In genomic region chr2:153131019-153131418, GRCm38 (mm10) we compare ENCODE assay signal across 9 mouse cellular contexts. TPM values are rescaled to one million over a fixed set of nuclear protein-coding genes. Genes with fewer than 3 reads are reported as not detected.
DNase-seq lines count a peak whose midpoint lies in the region; ATAC-seq and TF ChIP-seq lines count a peak whose summit lies in the region.
"Had no signal": no experiment of that assay in that cellular context is flagged by ENCODE, and none has a peak within 500 bp of the region (broad histone marks: within the 10 kb centered on the region; RNA-seq: fewer than 3 reads in every experiment).

No protein-coding gene starts in this region.

- peak; percentile 28 for DNase-seq in CD4-positive, CD25-positive, alpha-beta regulatory T cell, adult 2 months (ENCODE audit: low read depth, low spot score)
- no peak for DNase-seq in left cerebral cortex, adult 2 months (ENCODE audit: extremely low spot score in 1 of 2, low spot score in 2 of 2)
- no peak for DNase-seq in left cerebral cortex, postnatal 25 days (ENCODE audit: low spot score in 2 of 2)
- DNase-seq in yolk sac, embryonic 10.5 days (ENCODE audit: low spot score): no peak

- H3K27me3 ChIP-seq in forebrain, embryonic 16.5 days (replicated peaks; ENCODE audit: control insufficient read depth, insufficient read depth, low read length): no peaks in the 10 kb centered on the region
- H3K27me3 ChIP-seq: lung, embryonic 15.5 days had no signal

- peak; percentile 40 for TF ChIP-seq CTCF in left cerebral cortex, adult 2 months (IDR thresholded peaks at IDR 0.05)
- TF ChIP-seq CTCF in bone marrow macrophage, adult 2 months (IDR thresholded peaks at IDR 0.05; ENCODE audit: low read depth, low read length): peak; percentile 69

- no peak overlapping the region for H3K4me2 ChIP-seq in forebrain, embryonic 16.5 days (ENCODE audit: low read length)
- H3K4me2 ChIP-seq: lung, embryonic 15.5 days had no signal

- H3K4me3 ChIP-seq in left cerebral cortex, adult 2 months: no peak overlapping the region
- no peak overlapping the region for H3K4me3 ChIP-seq in bone marrow macrophage, adult 2 months (ENCODE audit: insufficient read depth, low read length)
- H3K4me3 ChIP-seq in forebrain, embryonic 16.5 days (replicated peaks; ENCODE audit: low read length): no peak overlapping the region
- H3K4me3 ChIP-seq: lung, embryonic 15.5 days had no signal

- no peak overlapping the region for H3K27ac ChIP-seq in left cerebral cortex, adult 2 months
- H3K27ac ChIP-seq in bone marrow macrophage, adult 2 months (ENCODE audit: insufficient read depth, low read depth, low read length): no peak overlapping the region
- H3K27ac ChIP-seq in forebrain, embryonic 16.5 days (ENCODE audit: low read length): no peak overlapping the region
- H3K27ac ChIP-seq: lung, embryonic 15.5 days had no signal

- no peaks in the 10 kb centered on the region for H3K9me3 ChIP-seq in forebrain, embryonic 16.5 days (ENCODE audit: control insufficient read depth, low read length)
- H3K9me3 ChIP-seq: lung, embryonic 15.5 days had no signal

- no peaks in the 10 kb centered on the region for H3K4me1 ChIP-seq in bone marrow macrophage, adult 2 months (ENCODE audit: control insufficient read depth, insufficient read depth, low read length)
- no peaks in the 10 kb centered on the region for H3K4me1 ChIP-seq in forebrain, embryonic 16.5 days (replicated peaks; ENCODE audit: control insufficient read depth, insufficient read depth, low read length)
- H3K4me1 ChIP-seq: lung, embryonic 15.5 days had no signal

- no peaks in the 10 kb centered on the region for H3K36me3 ChIP-seq in forebrain, embryonic 16.5 days (ENCODE audit: control insufficient read depth, insufficient read depth)
- H3K36me3 ChIP-seq: lung, embryonic 15.5 days had no signal

- no peak for ATAC-seq in CD4-positive, CD25-positive, alpha-beta regulatory T cell, adult 4 months
- 0 out of 2 replicates have a peak, but pooled peaks have one; percentile 38 for ATAC-seq in megakaryocyte, adult 5-6 weeks (ENCODE audit: poor library complexity, severe bottlenecking)
- ATAC-seq in forebrain, embryonic 16.5 days: no peak

- 21% methylated on average over 6 of the region's 6 CpGs for WGBS in forebrain, embryonic 16.5 days

- H3K9ac ChIP-seq in forebrain, embryonic 16.5 days (replicated peaks; ENCODE audit: low read depth, low read length): no peak overlapping the region
- H3K9ac ChIP-seq: lung, embryonic 15.5 days had no signal

- intact Hi-C loops in left cerebral cortex, adult 2 months (cut with DNase I): no loop called here
- intact Hi-C loops in left cerebral cortex, postnatal 25 days (cut with DNase I): no loop called here

- TF ChIP-seq POLR2A in bone marrow macrophage, adult 2 months (IDR thresholded peaks at IDR 0.05; ENCODE audit: borderline replicate concordance, low read depth, low read length): no peak

RNA-seq across cellular contexts. Expression of gene Hck, which starts 22.8 kb away (rescaled TPM):
- under 1 TPM; 0.61 to 0.67 TPM for polyA plus RNA-seq in CD4-positive, CD25-positive, alpha-beta regulatory T cell, adult 4 months (2017; shearing (Covaris generic))
- total RNA-seq in left cerebral cortex, adult 2 months (2021): 1 to 10 TPM; 2.0 to 2.1 TPM
- total RNA-seq in left cerebral cortex, postnatal 25 days (2021): 1 to 10 TPM; 2.1 to 2.5 TPM
- 128 and 146 TPM in 2 replicates for polyA plus RNA-seq in bone marrow macrophage, adult 2 months (2012; ENCODE audit: insufficient read depth, insufficient read length, missing spikeins)
- total RNA-seq in megakaryocyte, adult 5-6 weeks (2015): 207 and 212 TPM in 2 replicates
- total RNA-seq in megakaryocyte, adult 5-6 weeks (2017): 279 and 282 TPM in 2 replicates
- polyA plus RNA-seq in forebrain, embryonic 16.5 days (2015; fragmentation: Nextera tagmentation; extraction: Ambion mirVana): 1.8 and 2.1 TPM in 2 replicates

RNA-seq across cellular contexts. Expression of gene Tm9sf4, which starts 30.1 kb away (rescaled TPM):
- polyA plus RNA-seq in CD4-positive, CD25-positive, alpha-beta regulatory T cell, adult 4 months (2017; shearing (Covaris generic)): 10 to 100 TPM; 41.1 to 62.2 TPM
- total RNA-seq in left cerebral cortex, adult 2 months (2021): 100 to 1,000 TPM; 112 to 118 TPM
- 100 to 1,000 TPM; 116 TPM for total RNA-seq in left cerebral cortex, postnatal 25 days (2021)
- polyA plus RNA-seq in bone marrow macrophage, adult 2 months (2012; ENCODE audit: insufficient read depth, insufficient read length, missing spikeins): 68.7 and 73.5 TPM in 2 replicates
- total RNA-seq in megakaryocyte, adult 5-6 weeks (2015): 50.1 and 56.9 TPM in 2 replicates
- 78.7 and 85.5 TPM in 2 replicates for total RNA-seq in megakaryocyte, adult 5-6 weeks (2017)
- 74.5 and 78.9 TPM in 2 replicates for polyA plus RNA-seq in forebrain, embryonic 16.5 days (2015; fragmentation: Nextera tagmentation; extraction: Ambion mirVana)

Comparison
In these comparisons a context has a peak if more than half of its experiments do, and no peak if none do; other contexts are left out.
1. RNA of gene Hck, which starts 22.8 kb away (total RNA-seq): 207 to 282 TPM in megakaryocyte, adult 5-6 weeks; 2.1 to 2.5 TPM in left cerebral cortex, postnatal 25 days and 2.0 to 2.1 TPM in left cerebral cortex, adult 2 months; every median in the first group is over 10 times any median in the second.